Mouse (Mus musculus) stomach, embryonic 15.5 days (tissue): ENCODE measurements around the gene Slc22a15. TPM values are rescaled to one million over a fixed set of nuclear protein-coding genes. Genes with fewer than 3 reads are reported as not detected.

Experiments used
- ATAC-seq: fragments of 200-750 bp; cut with Nextera tagmentation; 2 replicates; pipeline ENCODE4 v1.8.0; 2017; ENCODE audit warnings: low read depth, moderate number of reproducible peaks, moderate TSS enrichment; ENCODE audit not compliant: insufficient read depth, low FRiP score
- H3K27ac ChIP-seq: fragments of 300-500 bp; sonication (generic); 2 replicates; pipeline ENCODE4 v1.5.1; 2015; ENCODE audit warnings: mild to moderate bottlenecking, inconsistent platforms
- H3K27me3 ChIP-seq: fragments of 300-500 bp; sonication (generic); replicated peaks from 2 replicates; pipeline ENCODE4 v1.6.1; 2015; ENCODE audit warnings: inconsistent platforms
- H3K36me3 ChIP-seq: fragments of 300-500 bp; sonication (generic); 2 replicates; pipeline ENCODE4 v1.6.1; 2015; ENCODE audit warnings: inconsistent platforms
- H3K4me1 ChIP-seq: fragments of 300-500 bp; sonication (generic); 2 replicates; pipeline ENCODE4 v1.6.1; 2015; ENCODE audit warnings: inconsistent platforms
- H3K4me2 ChIP-seq: fragments of 300-500 bp; sonication (generic); 2 replicates; pipeline ENCODE4 v1.6.1; 2015; ENCODE audit warnings: mild to moderate bottlenecking, inconsistent platforms
- H3K4me3 ChIP-seq: fragments of 300-500 bp; sonication (generic); replicated peaks from 2 replicates; pipeline ENCODE4 v1.5.1; 2015; ENCODE audit warnings: inconsistent platforms
- H3K9ac ChIP-seq: fragments of 300-500 bp; sonication (generic); 2 replicates; pipeline ENCODE4 v1.6.1; 2015; ENCODE audit warnings: inconsistent platforms
- H3K9me3 ChIP-seq: fragments of 300-500 bp; sonication (generic); 2 replicates; pipeline ENCODE4 v1.6.1; 2016; ENCODE audit warnings: inconsistent platforms
- WGBS: fragments of 180-500 bp; shearing (Covaris S2); methylation state at CpG from one replicate; pipeline ENCODE4 v1.1.7; 2015; 5-methylcytosine and 5-hydroxymethylcytosine counted together
- polyA plus RNA-seq: library from polyadenylated mRNA; unstranded; fragments of >200 nt; fragmentation: Nextera tagmentation; extraction: Ambion mirVana; gene quantifications from 2 replicates; pipeline ENCODE4 v1.2.1, GENCODE M21; 2015

Gene Slc22a15
- polyA plus RNA-seq = 6.2 and 7.0 TPM in 2 replicates

GRCm38 (mm10) chr3:101923843-101924740, at the start of gene Slc22a15:
Slc22a15 (minus strand) TSS chr3:101924453.
- under 1% methylated on average over 84 of the region's 92 CpGs for WGBS
- Histone ChIP-seq H3K4me3 (peak within 1 kb of the TSS; percentile 64), H3K9ac (peak within 1 kb of the TSS; percentile 82), H3K4me1 (peaks cover 21% of the 10 kb centered on the region), H3K27me3 (no peaks in the 10 kb centered on the region), H3K36me3 (no peaks in the 10 kb centered on the region), H3K27ac (peak within 1 kb of the TSS; percentile 88), H3K4me2 (peak within 1 kb of the TSS; percentile 87), H3K9me3 (no peaks in the 10 kb centered on the region)
- ATAC-seq = peak; percentile 86

DNA sequence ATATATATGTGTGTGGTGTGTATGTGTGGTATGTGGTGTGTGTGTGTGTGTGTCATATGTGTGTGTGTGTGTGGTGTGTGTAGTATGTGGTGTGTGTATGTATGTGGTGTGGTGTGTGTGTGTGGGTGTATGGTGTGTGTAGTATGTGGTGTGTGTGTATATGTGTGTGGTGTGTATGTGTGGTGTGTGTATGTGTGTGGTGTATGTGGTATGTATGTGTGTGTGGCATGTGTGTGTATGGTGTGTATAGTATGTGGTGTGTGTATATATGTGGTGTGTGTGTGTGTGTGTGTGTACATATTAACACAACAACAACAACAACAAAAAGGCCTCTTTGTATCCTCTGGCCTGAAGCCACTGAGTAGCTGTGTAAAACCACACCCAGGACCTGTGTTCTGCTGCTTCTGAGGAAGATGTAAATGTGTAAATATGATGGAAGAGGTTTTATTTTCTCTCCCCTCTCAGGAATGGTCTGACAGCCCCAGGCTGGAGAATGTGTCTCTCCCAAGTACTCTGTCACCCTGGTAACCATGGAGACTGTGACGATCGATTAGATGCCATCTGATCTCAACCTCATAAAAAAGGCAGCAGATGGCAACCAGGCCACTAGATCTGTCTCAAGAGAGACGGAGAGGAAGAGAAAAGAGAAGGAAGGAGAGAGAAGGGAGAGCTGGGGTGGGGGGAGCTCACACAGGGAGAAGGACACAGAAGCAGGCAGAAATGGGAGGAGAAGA, 42.7 kb upstream of the Slc22a15 start:
- no peak overlapping the region for H3K4me2 ChIP-seq
- no peaks in the 10 kb centered on the region for H3K4me1 ChIP-seq
- H3K27me3 ChIP-seq = no peaks in the 10 kb centered on the region
- H3K36me3 ChIP-seq = no peaks in the 10 kb centered on the region
- H3K27ac ChIP-seq = no peak overlapping the region
- no peak overlapping the region for H3K9ac ChIP-seq
- no peaks in the 10 kb centered on the region for H3K9me3 ChIP-seq
- 30% methylated on average over 3 of the region's 3 CpGs for WGBS
- ATAC-seq = peak; percentile 35; the same call in 1 of the 2 replicates
- H3K4me3 ChIP-seq = no peak overlapping the region

DNA sequence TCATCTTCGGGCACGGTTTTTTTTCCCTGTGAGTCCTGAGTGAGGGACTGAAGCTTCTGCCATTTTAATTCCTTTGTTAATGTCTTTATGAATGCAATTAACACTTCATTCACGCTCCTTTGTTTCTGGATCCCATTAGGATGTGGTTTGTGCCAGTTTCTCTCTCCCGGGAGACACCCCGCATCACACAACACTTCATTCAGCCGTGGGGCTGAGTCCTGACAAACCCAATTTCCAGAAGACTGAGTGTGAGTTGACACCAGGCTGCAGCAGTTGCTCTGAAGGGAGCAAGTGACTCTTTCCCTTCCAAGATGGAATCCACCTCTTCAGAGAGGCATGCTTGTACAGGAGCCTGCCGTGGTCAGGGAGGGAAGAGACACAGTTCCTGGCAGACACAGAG, 40.1 kb upstream of the Slc22a15 start:
- Histone ChIP-seq H3K4me2 (no peak overlapping the region), H3K9ac (no peak overlapping the region), H3K27ac (no peak overlapping the region), H3K4me3 (no peak overlapping the region), H3K27me3 (no peaks in the 10 kb centered on the region), H3K4me1 (no peaks in the 10 kb centered on the region), H3K36me3 (no peaks in the 10 kb centered on the region), H3K9me3 (no peaks in the 10 kb centered on the region)
- WGBS = 70% methylated on average over 7 of the region's 7 CpGs
- ATAC-seq = no peak

- H3K27ac ChIP-seq = no peak overlapping the region
- H3K36me3 ChIP-seq = no peaks in the 10 kb centered on the region
- H3K4me3 ChIP-seq = no peak overlapping the region
- H3K4me2 ChIP-seq = no peak overlapping the region
- WGBS = 32% methylated on average over 9 of the region's 9 CpGs
- no peak overlapping the region for H3K9ac ChIP-seq
- H3K4me1 ChIP-seq = no peaks in the 10 kb centered on the region
- H3K9me3 ChIP-seq = no peaks in the 10 kb centered on the region
- no peak for ATAC-seq
- no peaks in the 10 kb centered on the region for H3K27me3 ChIP-seq
Measured at GRCm38 (mm10) chr3:101963501-101963900, 39.2 kb upstream of the Slc22a15 start.

GRCm38 (mm10) chr3:101961146-101961835, 37.0 kb upstream of the Slc22a15 start:
- no peak for ATAC-seq
- no peak overlapping the region for H3K4me2 ChIP-seq
- H3K4me3 ChIP-seq = no peak overlapping the region
- no peaks in the 10 kb centered on the region for H3K36me3 ChIP-seq
- no peaks in the 10 kb centered on the region for H3K9me3 ChIP-seq
- no peak overlapping the region for H3K9ac ChIP-seq
- no peak overlapping the region for H3K27ac ChIP-seq
- 90% methylated on average over 15 of the region's 15 CpGs for whole genome bisulfite sequencing
- no peaks in the 10 kb centered on the region for H3K4me1 ChIP-seq
- no peaks in the 10 kb centered on the region for H3K27me3 ChIP-seq

- Histone ChIP-seq H3K36me3 (no peaks in the 10 kb centered on the region), H3K4me3 (no peak overlapping the region), H3K27me3 (no peaks in the 10 kb centered on the region), H3K4me2 (no peak overlapping the region), H3K4me1 (no peaks in the 10 kb centered on the region), H3K9ac (no peak overlapping the region), H3K27ac (no peak overlapping the region), H3K9me3 (no peaks in the 10 kb centered on the region)
- 53% methylated on average over 3 of the region's 3 CpGs for whole genome bisulfite sequencing
- ATAC-seq = peak; percentile 47; the same call in 1 of the 2 replicates
Measured at GRCm38 (mm10) chr3:101958047-101958446, 33.8 kb upstream of the Slc22a15 start.

DNA sequence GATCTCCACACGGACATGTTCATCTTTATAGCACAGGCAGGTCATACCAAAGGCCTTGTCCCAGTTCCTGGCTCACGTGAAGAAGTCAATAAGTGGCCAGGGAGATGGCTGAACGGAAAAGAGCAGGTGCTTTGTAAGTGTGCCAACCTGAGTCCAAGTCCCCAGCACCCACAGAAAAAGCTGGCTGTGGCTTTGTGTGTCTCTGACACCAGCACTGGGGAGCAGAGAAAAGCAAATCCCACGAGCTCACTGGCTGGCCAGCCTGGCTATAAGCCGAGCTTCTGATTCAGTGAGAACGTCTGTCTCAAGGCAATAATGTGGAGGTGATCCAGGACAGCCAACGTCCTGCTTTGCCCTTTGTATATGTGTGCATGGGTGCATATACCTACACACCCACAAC, 29.3 kb upstream of the Slc22a15 start:
- whole genome bisulfite sequencing = 77% methylated on average over 7 of the region's 7 CpGs
- Histone ChIP-seq H3K27ac (no peak overlapping the region), H3K36me3 (no peaks in the 10 kb centered on the region), H3K9ac (no peak overlapping the region), H3K9me3 (no peaks in the 10 kb centered on the region), H3K27me3 (no peaks in the 10 kb centered on the region), H3K4me1 (no peaks in the 10 kb centered on the region), H3K4me2 (no peak overlapping the region), H3K4me3 (no peak overlapping the region)
- ATAC-seq = no peak

DNA sequence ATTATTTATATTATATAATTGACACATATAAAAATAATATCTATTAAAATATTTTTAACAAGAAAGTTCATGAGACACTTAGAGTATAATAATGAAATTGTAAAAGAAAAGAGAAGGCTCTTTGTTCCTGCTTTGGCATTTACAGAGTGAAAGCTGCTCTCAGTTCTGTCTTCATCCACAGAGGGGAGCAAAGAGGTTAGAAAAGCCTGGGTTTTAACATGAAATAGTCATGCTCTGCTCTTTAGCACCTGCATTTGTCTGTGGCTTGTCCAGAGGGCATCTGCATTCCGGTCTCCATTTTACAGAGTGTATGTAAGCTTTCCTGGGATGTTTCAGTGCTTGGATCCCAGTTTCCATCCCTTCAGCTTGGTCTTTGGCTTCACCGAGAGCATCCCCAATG, 28.3 kb upstream of the Slc22a15 start:
- no peak for ATAC-seq
- Histone ChIP-seq H3K27me3 (no peaks in the 10 kb centered on the region), H3K4me3 (no peak overlapping the region), H3K9me3 (no peaks in the 10 kb centered on the region), H3K4me1 (no peaks in the 10 kb centered on the region), H3K9ac (no peak overlapping the region), H3K4me2 (no peak overlapping the region), H3K27ac (no peak overlapping the region), H3K36me3 (no peaks in the 10 kb centered on the region)
- WGBS = 87% methylated on average over 2 of the region's 2 CpGs

- 42% methylated on average over 3 of the region's 3 CpGs for WGBS
- Histone ChIP-seq H3K27ac (no peak overlapping the region), H3K4me1 (no peaks in the 10 kb centered on the region), H3K9ac (no peak overlapping the region), H3K9me3 (no peaks in the 10 kb centered on the region), H3K4me3 (no peak overlapping the region), H3K36me3 (no peaks in the 10 kb centered on the region), H3K4me2 (no peak overlapping the region), H3K27me3 (no peaks in the 10 kb centered on the region)
- ATAC-seq = no peak
Measured at GRCm38 (mm10) chr3:101948572-101948971, 24.3 kb upstream of the Slc22a15 start.

DNA sequence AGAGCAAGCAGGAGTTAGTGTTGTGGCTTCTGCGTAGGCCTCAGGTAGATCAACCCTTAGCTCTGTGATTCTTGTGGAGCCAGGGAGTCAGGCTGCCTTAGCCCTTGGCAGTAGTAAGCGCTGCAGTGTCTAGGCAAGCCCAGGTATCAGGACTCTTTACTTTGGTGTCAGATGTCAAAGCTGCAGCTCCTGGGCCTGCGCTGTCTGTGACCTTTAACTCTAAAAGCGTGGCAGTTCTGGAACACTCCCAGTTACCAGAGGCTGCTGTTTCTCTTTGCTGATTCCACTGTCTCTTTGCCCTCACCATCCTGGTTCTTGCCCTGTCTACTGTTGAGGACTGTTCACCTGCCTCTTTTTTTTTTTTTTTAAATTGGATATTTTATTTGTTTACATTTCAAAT, 23.0 kb upstream of the Slc22a15 start:
- H3K9ac ChIP-seq = no peak overlapping the region
- H3K36me3 ChIP-seq = no peaks in the 10 kb centered on the region
- ATAC-seq = peak; percentile 35; the same call in 1 of the 2 replicates
- H3K27me3 ChIP-seq = no peaks in the 10 kb centered on the region
- no peak overlapping the region for H3K4me2 ChIP-seq
- WGBS = 58% methylated on average over 4 of the region's 4 CpGs
- H3K9me3 ChIP-seq = no peaks in the 10 kb centered on the region
- no peak overlapping the region for H3K4me3 ChIP-seq
- H3K4me1 ChIP-seq = no peaks in the 10 kb centered on the region
- no peak overlapping the region for H3K27ac ChIP-seq

DNA sequence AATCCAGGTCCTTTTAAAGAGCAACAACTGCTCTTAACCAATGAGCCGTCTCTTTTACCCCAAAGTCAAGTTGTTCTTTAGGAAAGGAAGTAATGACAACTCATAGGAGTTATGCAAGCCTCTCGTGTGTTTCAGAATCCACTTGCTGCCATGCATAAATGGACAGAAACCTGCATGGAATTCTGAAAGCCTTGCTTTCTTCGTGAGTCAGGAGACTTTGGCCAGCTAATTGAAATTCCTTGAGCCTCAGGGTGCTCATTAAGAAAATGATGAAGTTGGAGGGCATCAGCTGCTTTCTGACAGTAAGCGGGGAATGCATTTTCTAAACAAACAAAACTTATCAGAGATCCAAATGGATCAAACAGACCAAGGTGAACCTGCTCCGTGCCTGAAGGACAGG, 21.0 kb upstream of the Slc22a15 start:
- Histone ChIP-seq H3K27ac (no peak overlapping the region), H3K9ac (no peak overlapping the region), H3K27me3 (no peaks in the 10 kb centered on the region), H3K4me2 (no peak overlapping the region), H3K4me3 (no peak overlapping the region), H3K4me1 (no peaks in the 10 kb centered on the region), H3K9me3 (no peaks in the 10 kb centered on the region), H3K36me3 (no peaks in the 10 kb centered on the region)
- ATAC-seq = no peak
- 61% methylated on average over 5 of the region's 5 CpGs for WGBS

GRCm38 (mm10) chr3:101940418-101940817, 16.2 kb upstream of the Slc22a15 start:
- H3K9ac ChIP-seq = no peak overlapping the region
- no peak overlapping the region for H3K27ac ChIP-seq
- no peaks in the 10 kb centered on the region for H3K36me3 ChIP-seq
- H3K27me3 ChIP-seq = no peaks in the 10 kb centered on the region
- no peaks in the 10 kb centered on the region for H3K4me1 ChIP-seq
- no peak for ATAC-seq
- 48% methylated on average over 4 of the region's 4 CpGs for WGBS
- no peaks in the 10 kb centered on the region for H3K9me3 ChIP-seq
- no peak overlapping the region for H3K4me3 ChIP-seq
- H3K4me2 ChIP-seq = no peak overlapping the region
